Mouse (Mus musculus) olfactory bulb, adult 2 months (tissue): ENCODE results near the gene Rps27.

Experiments
- CTCF ChIP-seq: fragments of 200-500 bp; IDR thresholded peaks from 2 replicates; pipeline ENCODE4 v1.5.1; 2012; ENCODE audit warnings: low read depth, mild to moderate bottlenecking, low read length, moderate library complexity; ENCODE audit not compliant: insufficient read depth
- POLR2A ChIP-seq: fragments of 200-500 bp; IDR thresholded peaks from 2 replicates; pipeline ENCODE4 v1.6.1; 2012; ENCODE audit warnings: mild to moderate bottlenecking, low read depth, low read length, moderate library complexity; ENCODE audit not compliant: insufficient read depth

GRCm38 (mm10) chr3:90247960-90248745, 34.7 kb upstream of the Rps27 start, which contains the start of gene Slc39a1:
- TF ChIP-seq CTCF = no peak
- TF ChIP-seq POLR2A = peak; percentile 51
